Mouse (Mus musculus) gastrocnemius, adult 18-20 months (tissue): ENCODE results near the gene Btbd35f2. TPM values are rescaled to one million over a fixed set of nuclear protein-coding genes. Genes with fewer than 3 reads are reported as not detected.
"Not testable (repeated sequence)": the region's sequence is repeated elsewhere in the genome, so short reads cannot be mapped to it uniquely, and the experiment has no call there.

ENCODE experiments used
- DNase-seq: peaks from one replicate; pipeline ENCODE4 v3.0.0; 2021; ENCODE audit warnings: low spot score
- long read RNA-seq, 2 experiments: library from polyadenylated mRNA; stranded (forward); transcript quantifications; one replicate each; pipeline ENCODE4 v2.0.0; 2021
- total RNA-seq, 2 experiments: library from RNA; stranded (reverse); gene quantifications; 2 replicates each; pipeline ENCODE4 v1.2.3; 2021

The Btbd35f2 gene
- total RNA-seq = not detected
- long read RNA-seq, experiment 1 = 0 reads
- long read RNA-seq, experiment 2 = 0 reads

GRCm38 (mm10) chrX:32278094-32278493, at the start of gene Btbd35f2:
Gene Btbd35f2, plus strand, starts transcription at chrX:32278394.
- not testable (repeated sequence) for DNase-seq

Other genes with a start within 250 kb of the Btbd35f2 start
- not detected for gene Btbd35f22, start 230.6 kb upstream of the Btbd35f2 start, total RNA-seq